Mouse (Mus musculus) left cerebral cortex, postnatal 25 days (tissue): ENCODE measurements at regions not wholly inside any gene's neighbourhood (a gene's known extent, or its start where the extent isn't known, plus 50 kb on each side); places are given as distances from the start of the nearest gene placed in this dataset.
"Not testable (repeated sequence)": the region's sequence is repeated elsewhere in the genome, so short reads cannot be mapped to it uniquely, and the experiment has no call there.

Experiments used
- DNase-seq, 2 experiments: peaks; one replicate each; pipeline ENCODE4 v3.0.0; 2022; ENCODE audit warnings: low spot score in 2 of 2, mixed read lengths in 1 of 2
- intact Hi-C: fragments of 180-260 bp; cut with DNase I; formaldehyde crosslinking; loops from one replicate; pipeline ENCODE4 v1.15.1; 2025

GRCm38 (mm10) chr4:27529565-27529964 lies 1182.9 kb upstream of the Manea start:
- no peak for DNase-seq
- intact Hi-C loops = no loop called here

- intact Hi-C loops = no loop called here
Measured at GRCm38 (mm10) chr4:27520295-27520694, 1173.6 kb upstream of the Manea start.

GRCm38 (mm10) chr4:27504829-27505804 lies 1158.4 kb upstream of the Manea start:
- no peak for DNase-seq
- intact Hi-C loops = loop anchor here (1.0 kb wide), 1 partner anchor 48 kb away; no protein-coding TSS in a partner anchor

More at GRCm38 (mm10) chr4:27520295-27520694, 1173.6 kb upstream of the Manea start:
- no peak for DNase-seq

- no peak for DNase-seq
- intact Hi-C loops = no loop called here
Measured at GRCm38 (mm10) chr4:27497926-27498325, 1151.2 kb upstream of the Manea start.

GRCm38 (mm10) chr4:27497274-27497673 lies 1150.6 kb upstream of the Manea start:
- intact Hi-C loops = no loop called here
- DNase-seq = no peak

GRCm38 (mm10) chr4:27491312-27491711 lies 1144.6 kb upstream of the Manea start:
- intact Hi-C loops = no loop called here
- DNase-seq = no peak

- intact Hi-C loops = no loop called here
- no peak for DNase-seq
Measured at GRCm38 (mm10) chr4:27449901-27450300, 1103.2 kb upstream of the Manea start.

GRCm38 (mm10) chr4:27446310-27446709 lies 1099.6 kb upstream of the Manea start:
- intact Hi-C loops = no loop called here
- no peak for DNase-seq

GRCm38 (mm10) chr4:27429210-27429789 lies 1082.6 kb upstream of the Manea start:
- DNase-seq = no peak
- intact Hi-C loops = no loop called here

- intact Hi-C loops = no loop called here
- peak; percentile 26 to 48 for DNase-seq
Measured at GRCm38 (mm10) chr4:27425902-27426301, 1079.2 kb upstream of the Manea start.

- DNase-seq = no peak
- intact Hi-C loops = no loop called here
Measured at GRCm38 (mm10) chr4:27423846-27424245, 1077.2 kb upstream of the Manea start.

- no peak for DNase-seq
- intact Hi-C loops = no loop called here
Measured at GRCm38 (mm10) chr4:27418517-27418916, 1071.8 kb upstream of the Manea start.

GRCm38 (mm10) chr4:27384941-27385340 lies 1038.2 kb upstream of the Manea start:
- intact Hi-C loops, DNase-seq: not testable (repeated sequence)

GRCm38 (mm10) chr4:27346892-27347291 lies 1000.2 kb upstream of the Manea start:
- DNase-seq = no peak

GRCm38 (mm10) chr4:27333279-27333678 lies 986.6 kb upstream of the Manea start:
- DNase-seq = no peak
- intact Hi-C loops = no loop called here

More at GRCm38 (mm10) chr4:27346892-27347291, 1000.2 kb upstream of the Manea start:
- intact Hi-C loops = no loop called here
